Mouse (Mus musculus) heart, postnatal 0 days (tissue): ENCODE measurements around the gene Chd2. TPM values are rescaled to one million over a fixed set of nuclear protein-coding genes. Genes with fewer than 3 reads are reported as not detected.
A peak's percentile ranks its signal among the peaks of the same experiment; 100 is the strongest.

Experiments used
- ATAC-seq: fragments of 200-750 bp; cut with Nextera tagmentation; 2 replicates; pipeline ENCODE4 v1.8.0; 2017; ENCODE audit warnings: low read depth, moderate number of reproducible peaks, moderate library complexity; ENCODE audit not compliant: insufficient read depth
- DNase-seq: peaks from one replicate; pipeline ENCODE4 v3.0.0-alpha.2; 2016; ENCODE audit warnings: low spot score
- H3K27ac ChIP-seq: fragments of 300-500 bp; sonication (generic); 2 replicates; pipeline ENCODE4 v1.5.1; 2014; ENCODE audit warnings: low read depth, mild to moderate bottlenecking
- H3K27me3 ChIP-seq: fragments of 300-500 bp; sonication (generic); 2 replicates; pipeline ENCODE4 v1.6.1; 2014; ENCODE audit warnings: low read length, mixed read lengths; ENCODE audit not compliant: control insufficient read depth, insufficient read depth
- H3K36me3 ChIP-seq: fragments of 300-500 bp; sonication (generic); replicated peaks from 2 replicates; pipeline ENCODE4 v1.6.1; 2014; ENCODE audit warnings: low read length, mixed read lengths; ENCODE audit not compliant: control insufficient read depth, insufficient read depth
- H3K4me1 ChIP-seq: fragments of 300-500 bp; sonication (generic); 2 replicates; pipeline ENCODE4 v1.6.1; 2014; ENCODE audit warnings: antibody characterized with exemption; ENCODE audit not compliant: control insufficient read depth, insufficient read depth
- H3K4me2 ChIP-seq: fragments of 300-500 bp; sonication (generic); 2 replicates; pipeline ENCODE4 v1.6.1; 2014; ENCODE audit warnings: low read depth, mild to moderate bottlenecking, low read length, moderate library complexity
- H3K4me3 ChIP-seq: fragments of 300-500 bp; sonication (generic); 2 replicates; pipeline ENCODE4 v1.5.1; 2014; ENCODE audit warnings: low read depth, low read length
- H3K9ac ChIP-seq: fragments of 300-500 bp; sonication (generic); replicated peaks from 2 replicates; pipeline ENCODE4 v1.6.1; 2014; ENCODE audit warnings: low read depth, low read length, mixed read lengths
- H3K9me3 ChIP-seq: fragments of 300-500 bp; sonication (generic); replicated peaks from 2 replicates; pipeline ENCODE4 v1.6.1; 2016; ENCODE audit warnings: low read length; ENCODE audit not compliant: control insufficient read depth
- CTCF ChIP-seq: IDR thresholded peaks from 2 replicates; pipeline ENCODE4 v1.5.1; 2016; ENCODE audit warnings: antibody characterized with exemption, control low read depth, low read depth
- EP300 ChIP-seq: IDR thresholded peaks from 2 replicates; pipeline ENCODE4 v1.6.1; 2016; ENCODE audit warnings: antibody characterized with exemption, low read depth
- WGBS: fragments of 180-500 bp; shearing (Covaris S2); extraction: QIAGEN DNeasy Blood & Tissue Kit; methylation state at CpG from one replicate; pipeline ENCODE4 v1.1.7; 2014; 5-methylcytosine and 5-hydroxymethylcytosine counted together
- polyA plus RNA-seq: library from polyadenylated mRNA; unstranded; fragments of >200 nt; fragmentation: Nextera tagmentation; extraction: Ambion mirVana; gene quantifications from 2 replicates; pipeline ENCODE4 v1.2.1, GENCODE M21; 2015
- total RNA-seq: library from RNA; depleted of rRNA; stranded (reverse); fragments of >200 nt; gene quantifications from 2 replicates; pipeline ENCODE4 v1.2.3, GENCODE M21; 2014; ENCODE audit warnings: low replicate concordance

Chd2 gene
- total and polyA plus RNA-seq, 2 experiments from 2014 or later: 31.1 to 65.5 TPM

DNA sequence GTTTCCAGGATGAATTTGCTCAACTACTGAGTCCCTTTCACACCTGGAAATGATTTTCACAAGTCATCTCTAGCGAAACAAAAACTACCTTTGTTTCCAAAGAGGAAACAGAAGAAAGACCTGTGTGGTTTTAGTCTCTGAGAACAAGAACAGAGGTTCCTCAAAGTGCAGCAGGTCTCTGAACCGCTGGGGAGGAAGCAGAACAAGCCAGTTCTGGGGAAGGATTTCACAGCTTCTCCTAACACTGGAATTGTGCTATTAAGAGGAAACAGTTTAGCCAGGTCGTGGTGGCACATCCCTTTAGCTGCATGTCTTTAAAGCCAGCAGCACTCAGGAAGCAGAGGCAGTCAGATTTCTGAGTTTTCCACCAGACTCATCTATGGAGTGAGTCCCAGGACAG is 30.9 kb upstream of the Chd2 start:
- TF ChIP-seq CTCF: no peak
- TF ChIP-seq EP300: no peak
- no peaks in the 10 kb centered on the region for H3K9me3 ChIP-seq
- H3K27me3 ChIP-seq: no peaks in the 10 kb centered on the region
- 75% methylated on average over 3 of the region's 3 CpGs for WGBS
- H3K27ac ChIP-seq: no peak overlapping the region
- H3K4me2 ChIP-seq: no peak overlapping the region
- no peak overlapping the region for H3K4me3 ChIP-seq
- no peak for ATAC-seq
- peaks cover 14% of the 10 kb centered on the region for H3K4me1 ChIP-seq
- no peaks in the 10 kb centered on the region for H3K36me3 ChIP-seq
- no peak for DNase-seq
- H3K9ac ChIP-seq: no peak overlapping the region

DNA sequence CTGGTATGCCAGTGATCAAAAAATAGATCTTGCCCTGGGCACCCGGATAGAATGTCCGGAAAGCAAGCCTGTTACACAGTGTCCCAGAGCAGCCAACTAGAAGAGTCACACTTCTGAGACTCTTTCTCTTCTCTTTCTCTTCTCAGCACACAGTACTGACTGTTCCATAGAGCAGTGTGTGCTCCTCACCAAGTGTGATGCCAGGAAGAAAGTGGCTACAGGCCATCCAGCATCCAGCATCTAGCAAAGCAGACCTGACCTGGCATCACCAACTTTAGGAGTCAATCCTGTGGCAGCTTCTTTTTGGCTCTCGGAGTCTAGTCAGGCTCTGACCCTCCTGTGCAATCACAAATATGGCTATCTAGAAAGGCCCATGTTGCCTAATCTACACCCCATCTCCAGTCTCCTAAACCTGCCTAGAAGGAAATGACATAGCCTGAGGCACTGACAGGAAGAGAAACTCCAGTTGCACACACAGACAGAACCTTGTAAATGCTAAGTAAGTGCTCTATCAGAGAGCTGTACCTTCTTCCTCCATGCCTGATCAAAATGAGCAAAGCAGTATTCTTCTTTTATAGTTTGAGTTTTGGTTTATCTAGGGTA is 27.3 kb upstream of the Chd2 start:
- DNase-seq: no peak
- H3K36me3 ChIP-seq: no peaks in the 10 kb centered on the region
- no peak for ATAC-seq
- 0 out of 2 replicates have a peak overlapping the region, but pooled peaks have one; percentile 34 for H3K27ac ChIP-seq
- H3K4me2 ChIP-seq: no peak overlapping the region
- H3K4me1 ChIP-seq: peaks cover 18% of the 10 kb centered on the region
- no peak overlapping the region for H3K4me3 ChIP-seq
- H3K9ac ChIP-seq: no peak overlapping the region
- no peaks in the 10 kb centered on the region for H3K27me3 ChIP-seq
- H3K9me3 ChIP-seq: no peaks in the 10 kb centered on the region
- TF ChIP-seq EP300 (no peak), CTCF (no peak)
- WGBS: 58% methylated on average over 3 of the region's 3 CpGs

DNA sequence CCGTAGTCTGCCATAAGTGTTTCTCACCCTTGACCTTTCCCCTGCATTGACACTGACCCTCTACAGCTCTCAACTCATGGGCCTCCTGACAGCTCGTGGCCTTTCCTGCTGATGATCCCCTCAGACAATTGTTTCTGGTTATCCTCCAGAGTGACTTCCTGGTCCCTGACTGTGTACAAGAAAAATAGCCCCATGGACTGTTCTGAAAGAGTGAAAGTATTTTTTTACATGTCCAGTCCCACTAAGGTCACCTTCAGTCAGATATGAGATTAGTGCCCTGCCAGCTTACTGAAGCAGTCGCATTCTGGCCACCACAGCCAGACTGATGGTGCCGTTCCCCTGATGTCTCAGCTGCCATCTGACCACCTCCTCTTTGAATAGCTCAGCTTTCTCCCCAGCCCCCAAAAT is 26.1 kb upstream of the Chd2 start:
- TF ChIP-seq CTCF (no peak), EP300 (no peak)
- Histone ChIP-seq H3K9me3 (no peaks in the 10 kb centered on the region), H3K27me3 (no peaks in the 10 kb centered on the region), H3K27ac (peak overlapping the region; percentile 73), H3K36me3 (no peaks in the 10 kb centered on the region), H3K9ac (peak overlapping the region; percentile 15; the same call in 1 of the 2 replicates), H3K4me2 (no peak overlapping the region), H3K4me1 (peaks cover 18% of the 10 kb centered on the region), H3K4me3 (no peak overlapping the region)
- 18% methylated on average over 4 of the region's 4 CpGs for WGBS
- DNase-seq (peak; percentile 55), ATAC-seq (peak; percentile 71)

DNA sequence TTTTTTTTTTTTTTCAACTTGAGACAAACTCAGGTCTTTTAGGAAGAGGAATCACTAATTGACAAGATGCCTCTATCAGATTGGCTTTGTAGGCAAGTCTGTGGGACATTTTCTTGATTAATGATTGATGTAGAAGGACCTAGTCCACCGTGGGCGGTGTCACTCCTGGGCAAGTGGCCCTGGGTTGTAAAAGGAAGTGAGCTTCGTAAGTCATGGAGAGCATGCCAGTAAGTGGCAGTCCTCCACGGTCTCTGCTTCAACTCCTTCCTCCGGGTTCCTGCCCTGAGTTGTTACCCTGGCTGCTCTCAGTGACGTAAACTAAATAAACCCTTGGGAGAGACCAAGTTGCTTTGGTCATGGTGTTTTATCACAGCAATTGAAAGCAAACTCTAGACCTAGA is 22.5 kb upstream of the Chd2 start:
- ATAC-seq (no peak), DNase-seq (no peak)
- Histone ChIP-seq H3K36me3 (no peaks in the 10 kb centered on the region), H3K4me3 (no peak overlapping the region), H3K27ac (no peak overlapping the region), H3K4me2 (no peak overlapping the region), H3K4me1 (peaks cover 22% of the 10 kb centered on the region), H3K9ac (no peak overlapping the region), H3K27me3 (no peaks in the 10 kb centered on the region), H3K9me3 (no peaks in the 10 kb centered on the region)
- TF ChIP-seq CTCF (no peak), EP300 (no peak)
- WGBS: 84% methylated on average over 6 of the region's 6 CpGs

DNA sequence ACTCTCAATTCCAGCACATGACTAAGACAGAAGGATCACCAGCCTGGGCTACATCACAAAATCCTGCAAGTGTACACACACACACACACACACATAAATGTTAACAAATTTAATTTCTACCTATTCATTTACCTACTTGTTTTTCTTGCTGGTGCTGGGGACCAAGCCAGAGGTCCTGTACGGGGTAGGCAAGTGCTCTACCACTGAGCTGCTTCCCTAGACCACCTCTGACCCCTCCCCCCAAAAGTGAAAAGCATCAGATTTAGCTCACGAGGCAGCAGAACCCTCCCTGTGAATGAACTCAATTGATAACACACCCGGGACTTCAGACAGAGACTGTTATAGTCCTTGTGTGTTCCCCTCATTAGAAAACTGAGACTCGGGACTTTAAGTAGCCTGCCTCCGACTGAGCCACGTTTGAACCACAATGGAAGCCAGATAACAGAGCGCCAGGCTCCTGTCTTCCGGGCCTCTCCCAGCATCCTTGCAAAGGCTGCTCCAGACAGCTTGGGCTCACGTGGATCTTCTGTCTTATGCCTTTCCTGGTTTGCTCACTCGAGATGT is 19.9 kb upstream of the Chd2 start:
- 19% methylated on average over 10 of the region's 10 CpGs for WGBS
- Histone ChIP-seq H3K9ac (no peak overlapping the region), H3K9me3 (no peaks in the 10 kb centered on the region), H3K36me3 (no peaks in the 10 kb centered on the region), H3K4me2 (no peak overlapping the region), H3K4me1 (0 out of 2 replicates have a peak, but pooled peaks cover 3% of the 10 kb centered on the region), H3K27ac (no peak overlapping the region), H3K4me3 (no peak overlapping the region), H3K27me3 (no peaks in the 10 kb centered on the region)
- DNase-seq (no peak), ATAC-seq (no peak)
- no peak for TF ChIP-seq EP300
- TF ChIP-seq CTCF: no peak

DNA sequence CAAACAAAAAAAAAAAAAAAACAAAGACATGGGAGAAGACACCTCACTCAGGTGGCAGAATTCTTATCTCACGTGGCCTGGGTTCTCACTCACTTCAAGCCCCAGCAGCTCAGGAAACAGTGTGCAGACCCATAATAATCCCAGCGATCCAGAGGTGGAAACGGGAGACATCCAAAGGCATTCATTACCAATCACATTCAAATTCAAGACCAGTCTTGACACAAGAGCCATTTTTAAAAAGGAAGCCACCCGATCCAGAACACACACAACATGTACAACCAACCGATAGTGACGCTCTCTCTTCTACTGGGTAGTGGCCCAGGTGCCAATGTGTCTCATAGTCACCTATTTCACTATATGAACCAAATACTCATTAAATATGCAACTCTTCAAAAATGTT is 19.2 kb upstream of the Chd2 start:
- DNase-seq: no peak
- H3K9me3 ChIP-seq: no peaks in the 10 kb centered on the region
- no peak overlapping the region for H3K4me3 ChIP-seq
- no peak for TF ChIP-seq EP300
- TF ChIP-seq CTCF: no peak
- 0 out of 2 replicates have a peak, but pooled peaks cover 3% of the 10 kb centered on the region for H3K4me1 ChIP-seq
- no peaks in the 10 kb centered on the region for H3K27me3 ChIP-seq
- no peak overlapping the region for H3K27ac ChIP-seq
- no peak overlapping the region for H3K9ac ChIP-seq
- no peak for ATAC-seq
- H3K4me2 ChIP-seq: no peak overlapping the region
- no peaks in the 10 kb centered on the region for H3K36me3 ChIP-seq
- WGBS: 93% methylated on average over 6 of the region's 6 CpGs
